Mouse (Mus musculus) mouse embryonic stem cell (cell line): ENCODE measurements at regions not wholly inside any gene's neighbourhood (a gene's known extent, or its start where the extent isn't known, plus 50 kb on each side); places are given as distances from the start of the nearest gene placed in this dataset.

Experiments used
- in situ Hi-C, 2 experiments: fragments of 300-500 bp; cut with MboI; formaldehyde crosslinking; loops; 1 replicate in 1 of 2; 3 replicates in 1 of 2; pipeline ENCODE4 v1.14.3; 2019 to 2020; ENCODE audit warnings: low sequenced_read_pairs in 2 of 2, low pct_unique_long_range_greater_than_20kb in 1 of 2, mixed read lengths in 1 of 2; ENCODE audit not compliant: unreplicated experiment in 1 of 2

DNA sequence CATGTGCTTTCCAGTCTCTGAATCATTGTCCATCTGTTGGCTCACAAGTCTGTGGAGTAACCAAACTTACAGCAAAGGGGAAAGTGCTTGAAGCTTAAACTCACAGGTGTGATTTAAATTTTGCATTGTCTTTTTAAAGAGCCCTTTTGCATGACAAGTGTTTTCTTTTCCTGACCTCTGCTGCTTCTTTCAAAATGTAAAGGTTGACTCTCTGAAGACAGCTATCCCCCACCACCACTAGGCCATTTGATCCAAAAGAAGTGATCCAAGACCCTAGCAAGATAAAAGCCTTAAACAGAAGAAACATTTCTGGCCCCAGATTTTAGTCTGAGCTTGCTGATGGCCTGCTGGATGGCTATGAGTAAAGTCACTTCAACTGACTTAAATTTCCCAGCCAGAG, 118.6 kb downstream of the Gm12728 start:
- in situ Hi-C loops = loop anchor here in 1 of 2 experiments (25.0 kb wide), 1 partner anchor 771 kb away; no protein-coding TSS in a partner anchor

DNA sequence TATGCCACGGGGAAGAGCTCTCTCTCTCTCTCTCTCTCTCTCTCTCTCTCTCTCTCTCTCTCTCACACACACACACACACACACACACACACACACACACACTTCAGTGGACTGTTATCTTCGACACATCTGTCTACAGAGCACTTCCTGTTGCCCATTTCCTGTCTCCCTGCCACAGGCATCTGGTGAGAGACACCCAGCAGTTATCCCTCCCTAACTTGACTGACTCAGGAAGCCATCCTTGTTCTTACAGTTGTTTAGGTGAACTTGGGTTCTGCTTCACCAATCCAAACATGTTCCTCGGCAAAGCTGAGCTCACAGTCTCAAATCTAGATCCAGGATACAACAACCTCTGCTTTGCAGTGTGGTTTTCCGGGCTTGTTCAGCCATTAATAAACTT, 119.6 kb downstream of the Gm12728 start:
- in situ Hi-C loops = loop anchor here in 1 of 2 experiments (25.0 kb wide), 1 partner anchor 772 kb away; no protein-coding TSS in a partner anchor

DNA sequence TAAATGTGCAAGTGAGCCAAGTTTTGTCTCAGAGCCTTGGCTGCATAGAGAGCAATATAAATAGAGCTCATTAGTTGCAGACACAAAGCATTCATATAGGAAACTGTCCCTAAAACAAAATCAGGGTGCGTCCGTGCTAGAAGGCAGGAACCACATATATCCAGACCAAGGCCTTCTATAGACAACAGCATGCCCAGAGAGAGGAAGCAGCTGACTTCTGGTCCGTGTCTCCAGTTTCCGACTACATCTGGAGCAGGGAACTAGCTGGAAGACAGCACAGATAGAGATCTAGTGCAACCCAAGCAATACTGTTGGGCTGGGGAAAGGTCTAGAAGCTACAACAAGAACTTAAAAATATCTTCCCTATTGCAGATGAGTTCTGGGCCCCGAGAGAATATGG, 121.0 kb downstream of the Gm12728 start:
- in situ Hi-C loops = loop anchor here in 1 of 2 experiments (25.0 kb wide), 1 partner anchor 773 kb away; no protein-coding TSS in a partner anchor

DNA sequence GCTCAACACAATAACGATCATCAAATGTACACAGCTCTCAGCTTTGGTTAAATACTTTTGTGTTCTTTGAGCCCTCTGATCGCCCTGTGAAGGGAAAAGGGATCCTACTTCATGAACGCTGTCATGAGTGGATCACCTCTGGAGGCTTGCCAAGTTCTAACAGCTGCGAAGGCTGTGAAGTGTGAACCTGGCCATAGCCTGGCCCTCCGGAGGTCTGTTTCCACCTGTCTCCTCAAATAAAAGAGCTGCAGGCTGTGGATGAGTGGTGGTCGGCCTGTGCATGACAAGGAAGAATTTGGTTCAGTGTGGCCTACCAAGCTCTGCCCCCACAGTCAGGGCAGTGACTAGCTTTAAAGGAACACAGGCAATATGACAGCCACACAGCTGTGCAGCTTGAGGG, 122.0 kb downstream of the Gm12728 start:
- in situ Hi-C loops = loop anchor here in 1 of 2 experiments (25.0 kb wide), 1 partner anchor 774 kb away; no protein-coding TSS in a partner anchor

- in situ Hi-C loops = loop anchor here in 1 of 2 experiments (25.0 kb wide), 1 partner anchor 775 kb away; no protein-coding TSS in a partner anchor
Measured at GRCm38 (mm10) chr4:105912296-105912695, 122.6 kb downstream of the Gm12728 start.

- in situ Hi-C loops = loop anchor here in 1 of 2 experiments (25.0 kb wide), 1 partner anchor 778 kb away; no protein-coding TSS in a partner anchor
Measured at GRCm38 (mm10) chr4:105914996-105915395, 125.3 kb downstream of the Gm12728 start.

GRCm38 (mm10) chr4:105916229-105916628, 126.6 kb downstream of the Gm12728 start:
- in situ Hi-C loops = loop anchor here in 1 of 2 experiments (25.0 kb wide), 1 partner anchor 779 kb away; no protein-coding TSS in a partner anchor

- in situ Hi-C loops = loop anchor here (25.0 kb wide), 1 partner anchor 788 kb away; no protein-coding TSS in a partner anchor
Measured at GRCm38 (mm10) chr4:105924781-105925382, 135.2 kb downstream of the Gm12728 start.

- in situ Hi-C loops = loop anchor here in 1 of 2 experiments (25.0 kb wide), 1 partner anchor 788 kb away; no protein-coding TSS in a partner anchor
Measured at GRCm38 (mm10) chr4:105925506-105925905, 135.8 kb downstream of the Gm12728 start.

DNA sequence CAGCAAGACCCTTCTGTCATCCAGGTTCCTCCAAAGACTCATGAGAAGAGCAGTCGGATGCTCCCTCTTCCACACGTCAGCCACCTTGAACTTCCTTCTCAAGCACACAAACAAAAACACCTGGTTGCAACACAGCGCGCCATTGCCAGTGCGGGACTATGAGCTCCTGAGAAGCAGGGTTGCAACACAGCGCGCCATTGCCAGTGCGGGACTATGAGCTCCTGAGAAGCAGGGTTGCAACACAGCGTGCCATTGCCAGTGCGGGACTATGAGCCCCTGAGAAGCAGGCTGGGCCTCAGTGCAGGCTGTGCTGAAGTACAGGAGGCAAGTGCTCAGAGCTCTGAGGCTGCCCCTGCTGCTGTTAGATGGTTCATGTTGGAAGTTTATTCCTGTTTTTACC, 140.0 kb downstream of the Gm12728 start:
- in situ Hi-C loops = loop anchor here in 1 of 2 experiments (25.0 kb wide), 1 partner anchor 792 kb away; no protein-coding TSS in a partner anchor

DNA sequence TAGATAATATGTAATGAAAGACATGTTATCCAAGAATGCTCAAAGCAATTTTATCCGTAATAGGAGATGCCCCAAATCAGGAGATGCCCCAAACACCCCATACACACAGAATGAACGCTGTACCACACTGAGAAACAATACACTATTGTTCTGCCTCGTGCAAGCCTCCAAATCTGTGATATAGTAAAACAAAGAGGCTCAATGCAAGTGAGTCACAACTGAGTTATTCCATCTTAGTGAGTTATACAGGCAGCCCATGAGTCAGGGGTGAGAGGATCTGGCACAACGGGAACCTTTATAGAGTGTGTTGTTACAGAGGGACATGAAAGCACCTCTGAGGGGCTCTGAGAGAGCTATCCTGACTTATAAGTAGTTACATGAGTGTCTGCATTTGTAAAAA, 145.3 kb downstream of the Gm12728 start:
- in situ Hi-C loops = loop anchor here in 1 of 2 experiments (25.0 kb wide), 1 partner anchor 798 kb away; no protein-coding TSS in a partner anchor

DNA sequence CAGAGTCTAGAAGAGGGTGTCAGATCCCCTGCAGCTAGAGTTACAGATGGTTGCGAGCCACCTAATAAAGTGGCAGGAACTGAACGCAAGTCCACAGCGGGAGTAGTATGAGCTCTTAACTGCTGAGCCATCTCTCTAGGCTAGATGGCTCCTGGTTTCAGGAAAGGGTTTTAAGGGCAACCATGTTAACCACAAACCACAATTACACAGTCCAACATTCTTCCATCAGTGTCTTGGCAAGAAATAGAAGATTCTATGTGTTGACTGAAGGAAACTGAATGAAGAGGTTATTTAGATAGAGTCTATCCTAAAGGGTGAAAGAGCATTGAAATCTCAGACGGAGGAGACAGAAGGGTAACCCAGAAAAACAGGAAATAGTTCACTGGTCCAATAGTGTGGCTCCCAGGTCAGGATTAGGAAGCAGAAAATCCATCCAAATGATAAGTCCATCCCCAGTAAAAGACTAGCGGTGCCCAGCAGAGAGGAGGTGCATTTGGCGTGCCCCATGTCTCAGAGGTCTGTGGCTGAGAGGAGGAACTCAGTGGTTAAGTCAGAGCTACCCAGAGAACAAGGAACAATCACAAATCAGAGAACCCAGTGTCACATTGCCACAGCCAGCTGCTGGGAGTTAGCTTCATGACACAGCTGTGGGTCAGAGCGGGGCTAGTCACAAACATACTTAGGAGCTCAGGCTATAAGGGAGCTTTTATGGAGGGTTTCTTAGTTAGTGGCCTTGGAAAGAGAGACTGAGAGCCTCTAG, 147.3 kb downstream of the Gm12728 start:
- in situ Hi-C loops = loop anchor here in 1 of 2 experiments (25.0 kb wide), 1 partner anchor 800 kb away; no protein-coding TSS in a partner anchor

- in situ Hi-C loops = loop anchor here in 1 of 2 experiments (25.0 kb wide), 1 partner anchor 800 kb away; no protein-coding TSS in a partner anchor
Measured at GRCm38 (mm10) chr4:105937587-105937986, 147.9 kb downstream of the Gm12728 start.

- in situ Hi-C loops = loop anchor here in 1 of 2 experiments (25.0 kb wide), 1 partner anchor 802 kb away; no protein-coding TSS in a partner anchor
Measured at GRCm38 (mm10) chr4:105938886-105939285, 149.2 kb downstream of the Gm12728 start.

DNA sequence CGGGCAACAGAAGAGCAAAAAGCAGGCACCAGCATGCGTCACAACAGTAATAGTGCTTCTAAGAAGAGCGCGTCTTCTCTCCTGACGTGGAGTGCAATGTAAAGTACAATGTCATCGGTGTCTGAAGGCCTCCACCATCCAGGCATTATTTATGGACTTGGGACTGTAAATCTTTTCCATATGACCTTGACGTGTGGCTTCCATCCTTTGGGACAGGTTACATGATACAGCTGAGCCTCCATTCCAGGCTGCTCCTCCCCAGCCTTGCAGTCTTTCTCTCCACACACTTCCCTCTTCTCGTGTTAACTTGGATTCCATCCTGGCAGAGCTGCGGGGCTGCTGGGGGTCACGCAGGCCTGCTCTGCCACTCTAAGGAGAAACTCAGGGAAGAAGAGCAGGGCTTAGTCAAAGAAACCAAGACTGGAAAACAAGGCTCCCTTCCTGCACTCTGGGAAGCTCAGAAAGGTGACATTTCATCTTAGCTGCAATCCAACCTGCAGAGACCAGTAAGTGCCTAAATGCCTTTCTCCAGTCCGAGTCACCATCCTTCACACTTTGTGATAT, 150.0 kb downstream of the Gm12728 start:
- in situ Hi-C loops = loop anchor here in 1 of 2 experiments (25.0 kb wide), 1 partner anchor 802 kb away; no protein-coding TSS in a partner anchor

DNA sequence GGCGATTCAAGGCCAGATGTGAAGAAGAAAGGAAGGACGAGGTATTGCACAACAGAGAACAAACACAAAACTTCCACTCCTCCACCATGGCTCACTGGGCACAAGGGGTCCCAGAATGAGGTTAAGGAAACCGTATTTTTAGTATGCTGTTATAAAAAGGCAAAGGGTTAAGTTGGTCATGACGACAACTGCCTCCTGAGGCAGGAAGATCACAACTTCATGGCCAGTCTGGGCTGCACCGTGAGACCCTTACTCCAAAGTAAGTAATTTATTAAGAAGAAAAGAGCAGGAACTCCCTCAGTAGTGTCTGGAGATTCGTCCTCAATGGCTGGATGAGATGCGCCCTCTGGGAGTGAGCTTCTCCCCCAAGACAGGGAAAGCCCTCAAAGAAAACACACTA, 151.2 kb downstream of the Gm12728 start:
- in situ Hi-C loops = loop anchor here in 1 of 2 experiments (25.0 kb wide), 1 partner anchor 804 kb away; no protein-coding TSS in a partner anchor

- in situ Hi-C loops = loop anchor here in 1 of 2 experiments (25.0 kb wide), 1 partner anchor 804 kb away; no protein-coding TSS in a partner anchor
Measured at GRCm38 (mm10) chr4:105941785-105942184, 152.1 kb downstream of the Gm12728 start.

- in situ Hi-C loops = loop anchor here in 1 of 2 experiments (25.0 kb wide), 1 partner anchor 808 kb away; no protein-coding TSS in a partner anchor
Measured at GRCm38 (mm10) chr4:105944962-105945361, 155.3 kb downstream of the Gm12728 start.
